ENCODE assay signal across 11 mouse cellular contexts in genomic region chr5:130096754-130097153, GRCm38 (mm10). TPM values are rescaled to one million over a fixed set of nuclear protein-coding genes. Genes with fewer than 3 reads are reported as not detected.
DNase-seq lines count a peak whose midpoint lies in the region; ATAC-seq lines count a peak whose summit lies in the region.
"Had no signal": no experiment of that assay in that cellular context is flagged by ENCODE, and none has a peak within 500 bp of the region (broad histone marks: within the 10 kb centered on the region; RNA-seq: fewer than 3 reads in every experiment).

No protein-coding gene starts in this region.

- no peak overlapping the region for H3K9ac ChIP-seq in heart, embryonic 14.5 days (ENCODE audit: low read length)
- no peak overlapping the region for H3K9ac ChIP-seq in neural tube, embryonic 12.5 days
- H3K9ac ChIP-seq in neural tube, embryonic 15.5 days (replicated peaks): no peak overlapping the region
- no peak overlapping the region for H3K9ac ChIP-seq in liver, embryonic 13.5 days

- no peak for DNase-seq in heart, adult 9 months (ENCODE audit: low spot score in 2 of 2)
- DNase-seq in liver, embryonic 13.5 days: peak; percentile 34
- DNase-seq in left cerebral cortex, adult 11 months (ENCODE audit: low spot score): no peak
- no peak for DNase-seq in thymus, postnatal 10 days (ENCODE audit: low spot score in 2 of 2)
- no peak for DNase-seq in MN1 (ENCODE audit: low spot score)
- DNase-seq: adrenal gland, adult 2 months; gastrocnemius, postnatal 10 days; kidney, adult 11 months had no signal

- no peak overlapping the region for H3K27ac ChIP-seq in heart, embryonic 14.5 days (replicated peaks in 1 of 2; ENCODE audit: control insufficient read depth in 1 of 2, insufficient read depth in 1 of 2, low read depth in 2 of 2, low read length in 2 of 2)
- H3K27ac ChIP-seq in neural tube, embryonic 12.5 days: no peak overlapping the region
- H3K27ac ChIP-seq in neural tube, embryonic 15.5 days (replicated peaks): no peak overlapping the region
- peak overlapping the region; percentile 42; the same call in 1 of the 2 replicates for H3K27ac ChIP-seq in liver, embryonic 13.5 days

- H3K27me3 ChIP-seq in heart, embryonic 14.5 days (ENCODE audit: control insufficient read depth, insufficient read depth, low read length): no peaks in the 10 kb centered on the region
- H3K27me3 ChIP-seq in neural tube, embryonic 12.5 days (replicated peaks): no peaks in the 10 kb centered on the region
- H3K27me3 ChIP-seq in neural tube, embryonic 15.5 days (replicated peaks): no peaks in the 10 kb centered on the region
- no peaks in the 10 kb centered on the region for H3K27me3 ChIP-seq in liver, embryonic 13.5 days

- H3K4me1 ChIP-seq in heart, embryonic 14.5 days (ENCODE audit: control insufficient read depth in 2 of 2, insufficient read depth in 2 of 2, low read length in 2 of 2): peaks cover 8 to 11% of the 10 kb centered on the region in 2 experiments; a peak in 3 of 4 replicates
- no peaks in the 10 kb centered on the region for H3K4me1 ChIP-seq in neural tube, embryonic 12.5 days
- no peaks in the 10 kb centered on the region for H3K4me1 ChIP-seq in neural tube, embryonic 15.5 days
- H3K4me1 ChIP-seq in liver, embryonic 13.5 days (replicated peaks): peaks cover 35% of the 10 kb centered on the region

- 0 out of 2 replicates have a peak, but pooled peaks have one; percentile 31 for ATAC-seq in heart, embryonic 14.5 days (ENCODE audit: insufficient number of reproducible peaks, insufficient read depth, low FRiP score, low read depth)
- ATAC-seq in neural tube, embryonic 12.5 days (ENCODE audit: low FRiP score, low read depth): peak; percentile 58; the same call in 1 of the 2 replicates
- ATAC-seq in neural tube, embryonic 15.5 days (ENCODE audit: low FRiP score): no peak
- ATAC-seq in liver, embryonic 13.5 days (ENCODE audit: low read depth): 0 out of 2 replicates have a peak, but pooled peaks have one; percentile 51

- H3K36me3 ChIP-seq in heart, embryonic 14.5 days (ENCODE audit: control insufficient read depth, insufficient read depth, low read length): peaks cover 2% of the 10 kb centered on the region; the same call in 1 of the 2 replicates
- peaks cover 5% of the 10 kb centered on the region for H3K36me3 ChIP-seq in neural tube, embryonic 12.5 days
- peaks cover 2% of the 10 kb centered on the region for H3K36me3 ChIP-seq in neural tube, embryonic 15.5 days
- H3K36me3 ChIP-seq in liver, embryonic 13.5 days: peaks cover 11% of the 10 kb centered on the region

- H3K4me3 ChIP-seq in heart, embryonic 14.5 days (ENCODE audit: control insufficient read depth in 1 of 2, insufficient read depth in 1 of 2, low read depth in 1 of 2, low read length in 2 of 2): no peak overlapping the region
- no peak overlapping the region for H3K4me3 ChIP-seq in neural tube, embryonic 12.5 days
- no peak overlapping the region for H3K4me3 ChIP-seq in neural tube, embryonic 15.5 days (replicated peaks)
- H3K4me3 ChIP-seq in liver, embryonic 13.5 days (replicated peaks): no peak overlapping the region

- H3K4me2 ChIP-seq in heart, embryonic 14.5 days (ENCODE audit: low read length): no peak overlapping the region
- H3K4me2 ChIP-seq in neural tube, embryonic 12.5 days (replicated peaks): no peak overlapping the region
- no peak overlapping the region for H3K4me2 ChIP-seq in neural tube, embryonic 15.5 days
- H3K4me2 ChIP-seq in liver, embryonic 13.5 days: no peak overlapping the region

- 68% methylated on average over 12 of the region's 12 CpGs for WGBS in heart, embryonic 14.5 days
- WGBS in neural tube, embryonic 12.5 days: 59% methylated on average over 12 of the region's 12 CpGs
- 63% methylated on average over 12 of the region's 12 CpGs for WGBS in neural tube, embryonic 15.5 days
- 69% methylated on average over 12 of the region's 12 CpGs for WGBS in liver, embryonic 13.5 days (ENCODE audit: insufficient replicate concordance)

- no peaks in the 10 kb centered on the region for H3K9me3 ChIP-seq in heart, embryonic 14.5 days (ENCODE audit: control insufficient read depth, low read length)
- no peaks in the 10 kb centered on the region for H3K9me3 ChIP-seq in neural tube, embryonic 12.5 days
- H3K9me3 ChIP-seq in neural tube, embryonic 15.5 days (replicated peaks): no peaks in the 10 kb centered on the region
- H3K9me3 ChIP-seq in liver, embryonic 13.5 days (replicated peaks): no peaks in the 10 kb centered on the region

RNA-seq across cellular contexts. Expression of gene Tpst1, which starts 23.6 kb away (rescaled TPM):
- 23.0 and 24.5 TPM in 2 replicates for polyA plus RNA-seq in heart, embryonic 14.5 days (2014; fragmentation: Nextera tagmentation; extraction: Ambion mirVana)
- 56.4 and 58.4 TPM in 2 replicates for polyA plus RNA-seq in neural tube, embryonic 12.5 days (2016; fragmentation: Nextera tagmentation; extraction: Ambion mirVana)
- polyA plus RNA-seq in neural tube, embryonic 15.5 days (2015; fragmentation: Nextera tagmentation; extraction: Ambion mirVana): 58.8 and 59.2 TPM in 2 replicates
- polyA plus RNA-seq in liver, embryonic 13.5 days (2015; fragmentation: Nextera tagmentation; extraction: Ambion mirVana): 27.2 and 33.5 TPM in 2 replicates

RNA-seq across cellular contexts. Expression of gene Kctd7, which starts 47.9 kb away (rescaled TPM):
- 4.8 TPM in 2 replicates for polyA plus RNA-seq in heart, embryonic 14.5 days (2014; fragmentation: Nextera tagmentation; extraction: Ambion mirVana)
- 12.2 and 12.6 TPM in 2 replicates for polyA plus RNA-seq in neural tube, embryonic 12.5 days (2016; fragmentation: Nextera tagmentation; extraction: Ambion mirVana)
- polyA plus RNA-seq in neural tube, embryonic 15.5 days (2015; fragmentation: Nextera tagmentation; extraction: Ambion mirVana): 14.9 and 16.4 TPM in 2 replicates
- 5.5 and 7.1 TPM in 2 replicates for polyA plus RNA-seq in liver, embryonic 13.5 days (2015; fragmentation: Nextera tagmentation; extraction: Ambion mirVana)
